Mouse (Mus musculus) erythroid progenitor cell, adult 5-6 weeks (primary cell): ENCODE results near the gene Nfib. TPM values are rescaled to one million over a fixed set of nuclear protein-coding genes. Genes with fewer than 3 reads are reported as not detected.

Experiments
- ATAC-seq: replicated peaks from 2 replicates; pipeline ENCODE4 v1.8.0; 2016; ENCODE audit warnings: moderate number of reproducible peaks, mild to moderate bottlenecking, moderate TSS enrichment, inconsistent platforms; ENCODE audit not compliant: poor library complexity, low FRiP score, severe bottlenecking
- total RNA-seq, 2 experiments: library from RNA; stranded (forward) in 1 of 2; stranded (reverse) in 1 of 2; fragments of 150-400 nt in 1 of 2; fragments of 186-747, 209-891 nt in 1 of 2; gene quantifications; 2 replicates each; pipeline versions ENCODE4 v1.2.3 to v1.2.4; 2015 to 2017; ENCODE audit warnings: low replicate concordance in 2 of 2

Gene Nfib
- total RNA-seq, 2 experiments from 2014 or later: 1.3 TPM; not detected in 1

DNA sequence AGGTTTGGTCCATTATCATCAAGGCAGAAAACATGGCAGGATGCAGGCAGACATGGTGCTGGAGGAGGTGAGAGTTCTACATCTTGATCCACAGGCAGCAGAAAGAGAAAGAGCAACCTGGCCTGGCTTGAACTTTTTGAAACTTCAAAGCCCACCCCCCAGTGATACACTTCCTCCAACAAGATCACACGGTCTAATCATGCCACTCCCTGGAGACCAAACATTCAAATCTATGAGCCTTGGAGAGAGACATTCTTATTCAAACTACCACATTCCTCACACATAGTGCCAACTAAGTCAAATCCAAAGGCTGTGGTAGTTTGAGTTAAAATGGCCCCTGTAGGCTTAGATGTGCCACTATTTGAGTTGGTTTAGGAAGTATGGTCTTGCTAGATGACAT lies 104.9 kb downstream of the Nfib start:
- no peak for ATAC-seq

DNA sequence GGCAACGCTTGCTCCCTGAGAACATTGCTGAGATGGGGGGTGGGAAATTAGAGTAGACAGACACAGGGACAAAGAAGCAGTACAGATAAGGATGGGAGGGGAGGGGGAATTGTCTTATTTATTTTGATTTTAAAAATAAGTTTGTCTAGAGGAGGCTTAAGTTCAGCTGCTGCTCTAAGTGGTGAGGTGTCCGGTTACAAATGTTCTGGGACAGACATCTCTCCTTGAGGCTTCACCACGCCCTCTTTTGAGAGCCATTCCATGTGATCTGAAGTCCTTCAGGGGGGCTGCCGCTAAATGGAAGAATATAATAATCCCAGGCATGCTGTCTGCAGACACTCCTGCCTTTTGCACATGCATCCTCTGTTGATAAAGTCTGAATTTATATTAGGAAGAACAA lies 107.1 kb downstream of the Nfib start:
- ATAC-seq: no peak

DNA sequence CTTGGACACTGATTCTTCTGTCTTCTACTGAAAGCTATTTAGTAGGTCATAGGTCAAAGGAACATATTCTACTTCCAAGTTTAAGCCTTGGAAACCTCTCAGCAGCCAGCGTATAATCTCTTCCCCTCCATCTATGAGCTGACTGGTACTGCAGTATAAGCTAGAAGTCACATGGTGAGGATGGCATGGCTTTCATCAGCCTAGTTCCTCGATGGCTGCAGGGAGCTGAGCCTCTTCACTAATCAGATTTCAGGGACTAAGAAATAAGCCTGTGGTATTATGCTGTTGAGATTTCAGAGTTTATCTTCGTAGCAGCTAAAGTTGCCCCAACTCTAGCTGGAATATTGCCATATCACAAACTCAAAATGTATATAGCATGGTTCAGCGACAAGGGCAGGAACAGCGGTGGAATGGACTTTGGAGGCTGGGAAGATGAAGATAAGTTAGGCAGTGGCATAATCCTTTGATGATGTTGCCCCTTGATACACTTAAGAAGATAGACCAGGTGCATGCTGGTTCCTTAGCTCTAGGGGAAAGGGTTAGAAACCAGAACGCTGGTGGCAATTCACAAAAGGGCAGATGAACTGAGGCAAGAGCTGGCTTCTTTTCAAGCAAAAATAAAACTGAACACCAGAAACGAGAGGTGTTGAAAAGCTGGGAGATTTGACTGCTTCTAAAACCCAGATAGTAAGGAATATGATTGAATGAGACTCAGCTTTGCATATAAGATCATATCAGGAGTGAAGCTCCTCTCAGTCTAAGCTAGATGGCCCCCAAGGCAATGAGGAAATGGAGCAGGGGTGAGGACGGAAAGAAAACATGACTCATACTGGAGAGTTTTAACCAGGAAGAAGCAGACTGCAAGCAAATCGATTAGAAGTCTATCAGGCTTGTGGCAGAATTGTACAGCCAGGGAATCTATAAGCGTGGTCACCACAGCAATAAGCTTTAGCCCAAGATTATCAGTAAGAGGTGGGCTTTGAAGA lies 111.6 kb downstream of the Nfib start:
- no peak for ATAC-seq

DNA sequence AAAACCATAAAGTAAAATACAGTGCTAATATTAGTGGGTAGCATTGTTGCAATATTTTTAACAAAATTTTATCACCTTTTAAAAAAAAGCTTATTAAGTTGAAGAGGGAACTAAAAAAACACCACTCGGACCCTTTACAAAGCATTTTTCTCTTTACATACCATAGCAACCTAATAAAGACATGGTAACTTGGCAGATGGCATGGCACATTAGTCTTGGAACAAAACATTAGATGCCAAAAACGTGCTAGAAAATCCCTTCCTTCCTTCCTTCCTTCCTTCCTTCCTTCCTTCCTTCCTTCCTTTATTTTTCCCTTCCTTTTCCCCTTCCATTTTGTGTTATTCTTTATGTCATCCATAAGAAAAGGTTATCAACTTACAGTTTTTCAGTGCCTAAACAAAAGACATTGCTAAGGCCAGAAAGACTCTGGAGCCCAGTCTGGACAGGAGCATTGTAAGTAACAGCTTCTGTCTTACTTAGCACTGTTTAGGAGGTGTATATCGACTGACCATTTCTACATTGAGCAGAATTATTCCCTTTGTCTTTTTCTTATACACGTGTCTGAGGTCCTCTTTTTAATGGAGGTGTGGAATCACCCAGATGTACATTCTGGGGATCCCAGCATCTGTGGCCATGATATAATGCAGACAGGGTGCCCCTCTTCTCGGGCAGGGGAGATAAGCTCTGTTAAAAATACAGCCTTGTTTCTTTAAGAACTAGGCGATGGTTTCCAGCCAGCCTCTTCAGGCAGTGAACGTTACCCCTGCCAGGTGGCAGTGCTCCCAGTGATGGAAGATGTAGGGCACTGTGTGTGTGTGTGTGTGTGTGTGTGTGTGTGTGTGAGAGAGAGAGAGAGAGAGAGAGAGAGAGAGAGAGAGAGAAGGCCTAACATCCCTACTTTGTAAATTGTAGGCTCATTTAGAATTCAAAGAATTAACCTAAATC lies 113.2 kb downstream of the Nfib start:
- no peak for ATAC-seq

DNA sequence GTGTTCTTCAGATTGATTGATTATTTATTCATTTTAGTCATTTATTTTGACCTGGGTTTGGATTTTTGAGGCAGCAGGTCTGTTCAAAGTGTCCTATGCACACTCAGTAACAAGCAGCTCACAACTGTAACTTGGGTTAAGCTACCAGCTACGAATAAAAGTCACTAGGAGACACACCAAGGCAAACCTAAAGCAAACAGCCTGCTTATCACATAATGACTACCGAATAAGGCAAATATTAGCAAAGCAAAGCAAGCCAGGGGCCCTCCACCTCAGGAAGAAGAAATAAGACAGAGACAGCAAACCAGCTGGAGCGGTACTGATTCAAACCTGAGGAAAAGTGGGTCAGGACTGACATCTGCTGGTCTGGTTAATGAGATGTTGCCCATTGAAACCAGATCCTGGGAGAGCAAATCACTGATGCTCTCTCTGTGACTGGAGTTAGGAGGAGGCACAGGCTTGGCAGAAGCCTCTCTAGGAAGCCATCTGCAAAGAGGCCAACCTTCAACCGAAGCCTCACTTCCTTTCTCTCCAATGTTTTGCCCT lies 116.1 kb downstream of the Nfib start:
- no peak for ATAC-seq

DNA sequence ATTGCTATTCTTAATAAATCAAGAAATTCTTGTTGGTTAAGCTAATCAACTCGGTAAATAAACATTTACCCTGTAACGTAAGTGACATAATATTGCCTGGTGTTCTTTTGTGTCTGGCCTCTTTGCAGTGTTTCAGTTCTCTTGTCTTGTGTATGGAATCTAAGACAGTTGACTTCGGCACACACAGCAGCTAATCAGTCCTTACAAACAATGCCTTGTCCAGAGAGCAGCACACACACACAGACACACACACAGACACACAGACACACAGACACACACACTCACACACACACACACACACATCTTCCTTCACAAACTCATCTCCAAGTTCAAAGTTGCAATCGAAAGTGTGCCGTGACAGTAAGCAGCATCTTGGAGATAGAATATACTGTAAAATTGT lies 116.8 kb downstream of the Nfib start:
- no peak for ATAC-seq

DNA sequence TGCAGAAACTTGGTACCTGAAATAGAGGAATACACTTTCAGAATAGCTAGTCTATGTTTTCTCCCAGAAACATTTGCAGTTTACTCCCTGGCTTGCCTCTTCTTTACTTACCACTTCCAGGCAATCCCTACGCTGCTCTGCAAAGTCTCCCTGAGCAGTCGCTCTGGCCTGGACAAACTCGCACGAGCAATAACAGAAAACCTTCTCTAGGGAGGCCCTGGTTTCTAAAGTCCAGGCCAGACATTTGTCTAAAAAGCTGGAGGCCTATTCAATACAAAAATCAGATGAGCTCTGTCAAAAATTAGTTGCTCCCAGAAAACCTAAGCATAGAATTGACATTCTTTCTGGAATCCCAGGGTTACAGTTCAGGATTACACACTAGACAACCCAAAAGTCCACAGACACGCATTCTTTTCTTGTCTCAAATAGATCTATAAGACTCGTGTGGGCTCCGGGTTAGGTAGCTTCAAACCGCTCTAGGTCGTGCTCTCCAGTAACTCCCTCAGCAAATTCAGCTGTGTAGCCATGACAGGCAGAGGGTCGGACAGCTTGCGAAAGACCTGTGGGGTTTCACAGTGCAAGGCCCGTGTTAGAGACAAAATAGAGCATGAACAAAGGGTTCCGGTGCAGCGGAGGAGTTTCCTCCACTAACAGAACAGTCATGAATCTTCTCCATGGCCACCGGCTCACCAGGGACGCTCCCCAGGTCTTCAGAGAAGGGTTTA lies 118.2 kb downstream of the Nfib start:
- no peak for ATAC-seq

DNA sequence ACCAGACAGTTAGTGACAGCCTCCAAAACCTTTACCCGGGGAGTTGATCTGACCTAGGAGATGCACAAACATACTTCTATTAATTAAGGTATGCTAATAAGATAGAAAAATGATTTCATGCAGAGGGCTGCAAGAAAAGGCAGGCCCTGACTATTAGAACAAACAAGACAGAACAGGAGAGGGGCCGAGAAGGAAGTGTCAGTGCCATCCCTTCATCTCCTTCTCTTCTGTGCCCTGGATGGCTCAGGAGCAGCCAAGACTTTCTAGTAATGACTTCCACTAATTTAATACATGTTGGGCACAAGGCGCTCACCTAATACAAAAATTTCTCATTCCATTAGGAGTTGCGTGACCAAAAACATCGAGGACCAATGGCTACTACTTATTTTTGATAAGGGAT lies 118.9 kb downstream of the Nfib start:
- ATAC-seq: no peak

DNA sequence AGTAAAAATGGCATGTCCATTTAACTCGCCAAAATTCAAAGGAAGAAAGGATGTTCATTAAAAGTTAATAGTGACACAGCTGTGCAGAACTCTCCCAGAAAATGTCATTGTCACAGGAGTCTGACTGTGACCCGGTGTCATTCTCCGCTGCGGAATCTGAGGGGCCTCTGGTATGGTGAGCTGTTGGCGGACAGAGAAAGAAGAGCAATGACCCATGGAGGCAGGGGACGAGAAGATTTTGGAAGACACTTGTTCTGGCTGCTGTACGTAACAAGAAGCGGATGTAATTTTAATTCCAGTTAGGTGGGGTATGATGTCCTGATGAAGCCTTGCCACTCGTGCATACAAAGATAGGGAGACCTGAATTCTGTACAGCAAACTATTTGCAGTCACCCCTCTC lies 120.0 kb downstream of the Nfib start:
- no peak for ATAC-seq

DNA sequence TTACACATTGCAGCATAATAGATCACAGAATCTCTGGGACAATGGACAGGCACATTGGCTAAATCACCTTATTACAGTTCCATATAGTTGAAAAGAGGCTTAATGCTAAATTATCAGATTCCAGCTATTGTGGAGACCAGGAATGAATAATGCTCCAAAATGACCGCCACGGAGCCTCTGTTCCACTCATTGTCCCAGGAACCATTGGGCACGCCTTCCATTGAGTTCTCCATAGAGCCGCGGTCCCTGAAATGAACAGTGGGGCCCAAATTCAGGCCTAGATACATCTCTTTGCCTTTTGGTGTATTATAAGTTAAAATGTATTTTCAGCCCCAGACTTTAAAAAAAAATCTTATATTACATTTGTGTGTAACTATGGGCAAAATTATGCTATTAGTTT lies 120.5 kb downstream of the Nfib start:
- no peak for ATAC-seq

DNA sequence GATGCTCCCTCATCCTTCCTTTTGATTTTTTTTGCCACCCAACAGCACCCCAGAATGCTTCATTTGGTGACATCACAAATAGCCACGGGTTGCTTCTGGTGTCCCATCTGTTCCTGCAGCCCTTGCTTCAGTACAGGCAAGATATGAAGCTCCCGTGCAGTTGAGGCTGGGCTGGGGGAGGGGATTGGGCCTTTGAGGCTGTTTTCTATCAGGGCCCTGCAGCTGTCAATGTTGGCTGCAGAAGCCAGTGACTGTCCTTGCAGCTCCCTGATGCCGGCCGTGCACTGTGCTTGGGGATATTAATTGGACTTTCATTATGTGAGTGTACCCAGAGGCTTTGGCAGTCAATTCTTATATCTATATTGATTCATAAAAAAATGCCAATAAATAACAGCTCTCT lies 121.0 kb downstream of the Nfib start:
- no peak for ATAC-seq

DNA sequence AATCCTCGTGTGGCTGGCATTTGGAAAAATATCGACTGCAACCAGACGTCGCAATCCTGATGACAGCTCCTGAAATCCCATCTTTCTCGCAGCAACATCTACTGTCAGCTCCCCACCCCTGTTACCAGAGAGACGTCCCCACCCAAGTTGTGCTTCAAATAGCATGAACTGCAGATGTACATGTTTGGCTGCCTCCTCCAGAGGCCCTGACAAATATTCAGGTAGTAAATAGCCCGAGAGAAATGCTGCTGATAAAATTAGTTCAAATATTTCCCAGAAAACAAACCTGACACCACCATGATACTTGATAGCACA lies 132.3 kb downstream of the Nfib start:
- ATAC-seq: no peak

DNA sequence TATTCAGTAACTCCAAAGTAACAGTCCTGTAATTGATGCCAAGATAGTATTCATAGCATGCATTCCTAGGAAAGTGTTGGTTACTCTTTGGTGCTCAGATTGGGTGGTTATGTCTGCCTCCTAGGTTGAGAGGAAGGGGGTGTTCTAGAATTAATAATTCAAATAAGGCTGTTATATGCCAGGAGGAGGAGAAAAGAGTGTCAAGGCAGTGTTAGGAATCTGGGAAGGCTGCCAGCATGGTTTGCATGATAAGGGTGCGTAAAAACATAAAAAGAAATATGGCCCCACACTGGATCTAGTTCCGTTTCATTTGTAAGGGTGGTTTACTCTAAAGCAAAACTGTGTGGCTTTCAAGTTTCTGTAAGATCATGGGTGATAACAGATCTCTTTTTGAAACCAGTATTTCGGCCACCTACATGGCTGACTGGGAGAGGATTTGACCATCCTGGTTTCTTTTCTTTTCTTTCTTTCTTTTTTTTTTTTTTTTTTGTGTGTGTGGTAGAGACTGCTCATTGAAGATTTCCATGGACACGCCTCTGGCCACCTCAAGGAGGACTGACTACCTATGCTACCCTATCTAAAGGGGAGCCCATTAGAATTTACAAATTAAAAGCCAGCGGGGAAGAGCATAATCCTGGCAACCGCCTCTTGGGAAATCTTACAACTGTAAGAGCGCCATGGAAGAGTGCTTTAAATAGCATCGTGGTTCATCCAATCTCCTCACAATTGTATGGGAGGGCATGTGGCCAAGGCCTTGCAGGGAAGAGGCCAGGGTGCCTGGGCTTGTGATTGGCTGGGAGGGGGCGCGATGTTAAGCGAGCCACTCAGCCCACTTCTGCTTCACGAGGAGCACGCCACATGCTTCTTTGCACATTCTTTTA lies 132.9 kb downstream of the Nfib start:
- no peak for ATAC-seq

DNA sequence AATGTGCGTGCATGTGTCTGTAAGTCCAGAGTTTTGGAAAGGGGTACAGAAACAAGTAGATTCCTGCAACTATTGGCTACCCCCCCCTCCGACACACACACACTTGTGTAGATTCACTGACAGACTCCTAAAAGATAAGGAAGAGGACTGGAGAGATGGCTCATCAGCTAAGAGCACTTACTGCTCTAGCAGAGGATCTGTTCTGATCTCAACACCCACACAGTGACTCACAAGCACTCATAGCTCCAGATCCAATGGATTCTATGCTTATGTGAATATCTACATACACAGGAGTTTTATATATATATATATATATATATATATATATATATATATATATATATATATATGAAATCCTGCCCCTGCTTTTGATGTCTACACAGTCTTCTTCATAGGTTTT lies 146.7 kb downstream of the Nfib start:
- ATAC-seq: no peak

DNA sequence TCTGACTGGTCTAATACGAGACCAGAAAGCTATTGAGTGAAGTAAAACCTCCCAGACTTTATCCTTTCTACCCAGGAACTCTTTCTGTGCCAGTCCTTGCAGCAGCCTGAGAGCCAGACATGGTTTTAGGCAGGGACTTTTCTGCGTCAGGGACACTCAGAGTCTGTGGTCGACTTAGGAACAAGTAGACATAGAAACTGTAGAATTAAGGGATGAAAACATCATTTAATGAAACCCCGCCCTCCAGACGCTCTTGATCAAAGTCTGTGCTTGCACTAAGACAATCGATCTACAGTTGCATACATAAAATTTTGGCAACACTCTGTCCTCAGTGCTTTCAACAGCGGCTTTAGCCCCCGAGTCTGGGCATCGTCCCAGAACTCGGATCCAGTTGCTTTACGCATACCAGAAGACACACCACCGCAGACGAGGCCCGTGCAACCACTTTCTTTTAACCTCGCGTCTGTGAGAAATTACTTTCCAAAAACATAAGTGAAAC lies 149.8 kb downstream of the Nfib start:
- ATAC-seq: no peak

DNA sequence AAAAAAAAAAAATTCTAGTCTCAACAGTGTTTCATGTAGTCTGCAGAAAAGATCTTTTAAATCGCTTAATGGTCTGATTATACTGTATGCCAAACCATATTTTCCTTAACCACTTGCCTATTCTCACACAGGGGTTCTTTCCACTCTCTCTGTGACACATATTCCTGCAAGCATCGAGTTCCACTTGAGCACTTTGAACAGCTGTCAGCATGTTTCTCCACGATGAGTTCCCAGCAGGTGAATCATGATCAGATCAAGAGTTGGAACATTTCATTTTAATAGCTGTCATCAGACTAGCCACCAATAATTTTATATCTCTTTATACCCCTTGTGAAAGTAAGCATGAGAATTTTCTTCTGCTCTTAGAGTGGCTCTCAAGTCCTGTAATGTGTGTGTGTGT lies 151.9 kb downstream of the Nfib start:
- no peak for ATAC-seq

DNA sequence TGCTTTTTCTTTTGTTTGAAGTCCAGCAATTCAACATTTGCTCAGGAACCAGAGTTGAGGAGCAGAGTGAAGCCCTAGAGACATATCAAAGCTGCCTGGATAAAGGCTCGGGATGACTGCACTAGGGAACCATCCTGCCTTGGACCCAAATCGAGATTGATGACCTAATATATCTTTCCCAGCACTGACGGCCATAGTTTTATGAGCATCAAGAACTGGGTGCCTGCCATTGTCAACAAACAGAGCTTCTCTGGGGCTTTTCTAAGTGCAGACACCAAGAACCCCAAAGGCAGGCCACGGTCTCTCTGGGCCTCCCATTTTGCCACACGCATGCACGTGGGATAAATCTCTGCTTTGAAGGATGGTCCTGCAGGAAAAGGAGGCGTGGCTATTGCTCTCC lies 153.3 kb downstream of the Nfib start:
- ATAC-seq: no peak

DNA sequence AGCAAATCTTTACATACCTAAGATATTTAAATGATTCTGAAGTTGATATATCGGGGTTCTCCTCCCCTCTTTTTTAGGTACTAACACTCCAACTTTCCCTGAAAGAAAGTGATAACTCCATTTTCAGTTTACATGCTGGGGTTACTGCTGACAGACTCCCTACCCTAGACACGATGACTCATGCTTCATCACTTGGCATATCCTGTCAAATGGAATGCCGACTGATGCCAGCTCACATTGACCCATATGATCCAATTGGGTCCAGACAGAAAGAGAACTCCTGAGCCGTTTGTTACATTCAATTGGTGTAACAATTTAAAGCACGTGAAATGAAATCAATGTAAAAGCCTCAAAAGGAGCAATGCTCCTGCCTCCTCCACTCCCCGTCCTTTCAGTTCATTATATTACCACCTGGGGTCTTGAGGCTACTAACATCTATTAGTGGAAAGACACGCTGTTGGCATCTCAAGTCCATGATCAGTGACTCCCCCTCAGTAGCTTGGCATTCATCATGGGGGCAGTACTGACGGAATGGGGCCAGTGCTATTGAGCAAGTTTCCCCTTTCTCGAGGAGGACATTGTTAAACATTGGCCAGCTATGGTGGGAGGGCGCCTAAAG lies 155.7 kb downstream of the Nfib start:
- no peak for ATAC-seq
